Mouse (Mus musculus) adrenal gland, postnatal 10 days (tissue): ENCODE measurements around the gene Abhd6. TPM values are rescaled to one million over a fixed set of nuclear protein-coding genes. Genes with fewer than 3 reads are reported as not detected.

Source experiments
- DNase-seq: peaks from one replicate; pipeline ENCODE4 v3.0.0; 2021; ENCODE audit warnings: mixed read lengths
- long read RNA-seq, 2 experiments: library from polyadenylated mRNA; stranded (forward); transcript quantifications; one replicate each; pipeline ENCODE4 v2.0.0; 2021
- total RNA-seq, 2 experiments: library from RNA; stranded (reverse); gene quantifications; 2 replicates each; pipeline ENCODE4 v1.2.3; 2021

Abhd6 gene
- 10 to 100 TPM; 39.2 to 40.2 TPM for total RNA-seq
- long read RNA-seq, experiment 1, transcript Abhd6-202 (9 exons, 2,226 nt): major isoform, 53 of 78 reads
- long read RNA-seq, experiment 1, partial matches to known transcripts: 14 of 78 reads
- long read RNA-seq, experiment 1, other reads (novel, unspliced or antisense): 6 of 78 reads
- long read RNA-seq, experiment 2, transcript Abhd6-201 (9 exons, 1,401 nt): minor isoform, 5 of 53 reads
- long read RNA-seq, experiment 2, transcript Abhd6-202 (9 exons, 2,226 nt): major isoform, 28 of 53 reads
- long read RNA-seq, experiment 2, partial matches to known transcripts: 8 of 53 reads
- long read RNA-seq, experiment 2, other reads (novel, unspliced or antisense): 10 of 53 reads

- DNase-seq: peak; percentile 92
Observed at GRCm38 (mm10) chr14:8002432-8003092, at the start of gene Abhd6. Gene Abhd6 (plus strand): TSS chr14:8002902.

- DNase-seq: no peak
Observed at GRCm38 (mm10) chr14:7954071-7954471, 48.6 kb upstream of the Abhd6 start.

GRCm38 (mm10) chr14:7956427-7956826, 46.3 kb upstream of the Abhd6 start:
- no peak for DNase-seq

- no peak for DNase-seq
Observed at GRCm38 (mm10) chr14:7957049-7957448, 45.7 kb upstream of the Abhd6 start, which contains the start of gene Gm45521. Gene Gm45521 (plus strand): TSS chr14:7957288.

- no peak for DNase-seq
Observed at GRCm38 (mm10) chr14:7960616-7961015, 42.1 kb upstream of the Abhd6 start.

DNA sequence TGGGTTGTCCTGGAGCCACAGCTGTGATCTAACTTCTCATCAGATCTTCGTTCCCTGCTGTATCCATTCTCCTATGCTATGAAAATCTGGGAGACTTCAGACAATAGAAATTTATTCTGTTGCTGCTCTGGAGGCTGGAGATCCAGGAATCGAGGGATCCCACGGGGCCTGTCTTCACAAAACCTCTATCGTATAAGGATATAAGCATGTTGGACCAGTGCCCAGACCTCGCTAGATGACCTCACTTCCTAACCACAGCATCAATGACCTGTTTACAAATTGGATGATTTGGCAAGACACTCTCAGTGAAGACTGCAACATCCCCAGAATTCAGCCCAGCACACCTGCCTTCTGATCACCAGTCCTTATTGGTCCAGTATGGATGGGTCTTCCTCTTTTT, 41.0 kb upstream of the Abhd6 start:
- peak; percentile 26 for DNase-seq

GRCm38 (mm10) chr14:7962626-7963025, 40.1 kb upstream of the Abhd6 start:
- DNase-seq: no peak

DNA sequence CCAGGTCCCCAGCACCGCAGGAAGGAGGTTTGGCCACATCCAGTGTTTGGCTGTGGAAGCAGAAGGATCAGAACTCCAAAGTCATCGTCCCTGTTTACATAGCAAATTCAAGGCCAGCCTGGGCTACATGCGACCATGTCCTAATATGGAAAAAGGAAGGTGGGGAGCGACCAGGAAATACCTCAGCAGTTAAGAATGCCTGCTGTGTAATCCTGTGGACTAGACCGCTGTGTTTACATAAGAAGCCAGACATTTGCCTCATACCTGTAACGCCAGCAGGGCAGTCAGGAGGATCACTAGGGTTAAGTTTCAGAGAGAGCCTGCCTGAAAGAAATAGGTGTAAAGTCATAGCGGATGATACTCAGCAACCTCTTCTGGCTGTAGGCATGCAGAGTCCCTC, 39.5 kb upstream of the Abhd6 start:
- no peak for DNase-seq

DNA sequence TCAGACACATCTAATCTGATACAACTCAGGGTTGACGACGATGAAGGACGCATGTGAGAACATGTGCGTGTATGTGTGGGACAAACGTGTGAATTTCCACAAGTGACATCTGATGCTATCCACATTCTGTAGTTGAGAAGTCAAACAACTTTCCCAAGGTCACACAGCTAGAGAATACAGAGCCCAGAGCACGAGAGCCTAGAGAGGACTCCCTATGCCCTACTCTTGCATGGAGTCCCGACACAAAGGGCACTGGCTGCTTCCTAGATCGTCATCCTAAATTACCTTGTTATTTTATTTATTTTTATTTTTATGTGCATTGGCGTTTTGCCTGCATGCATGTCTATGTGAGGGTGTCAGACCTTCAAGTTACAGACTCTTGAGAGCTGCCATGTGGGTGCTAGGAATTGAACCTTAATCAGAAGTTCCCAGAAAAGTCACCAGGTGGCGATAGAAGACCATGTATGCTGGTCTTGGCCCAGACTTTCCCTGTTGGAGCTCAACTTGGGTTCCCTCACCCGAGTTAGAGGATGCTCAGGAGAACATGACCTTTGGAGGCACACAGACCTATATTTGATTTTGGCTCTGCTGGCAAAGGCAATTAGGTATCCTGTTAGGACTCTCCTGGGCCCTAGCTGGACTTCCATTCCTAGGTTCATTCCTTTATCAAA, 38.3 kb upstream of the Abhd6 start:
- DNase-seq: peak; percentile 84

DNA sequence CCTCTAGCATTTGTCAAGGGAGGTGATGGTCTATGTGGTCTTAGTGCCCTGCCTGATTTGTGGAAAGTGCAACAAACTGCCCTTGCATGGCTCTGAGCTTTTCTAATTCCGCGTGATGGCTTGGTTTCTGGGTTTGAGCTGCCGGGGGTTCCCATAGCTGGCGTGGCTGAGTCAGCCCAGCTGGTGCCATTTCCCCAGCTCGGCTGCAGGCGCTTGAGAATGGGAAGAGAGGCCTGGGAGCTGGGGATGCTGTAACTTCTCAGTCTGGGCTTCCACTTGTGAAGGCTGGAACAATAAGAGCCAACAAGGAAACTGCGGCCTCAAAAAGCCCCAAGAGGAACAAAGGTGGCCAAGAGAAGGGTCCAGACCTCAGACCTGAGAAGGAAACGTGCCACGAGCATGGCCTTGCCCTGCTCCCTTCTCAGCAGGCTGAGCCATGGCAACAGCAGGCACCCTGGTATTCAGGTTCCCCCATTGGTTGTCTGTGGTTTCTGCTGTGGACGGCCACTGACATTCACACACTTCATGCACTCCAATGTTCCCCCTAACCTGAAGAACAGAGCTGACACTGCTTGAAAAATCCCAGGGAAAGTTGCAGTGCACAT, 30.7 kb upstream of the Abhd6 start:
- DNase-seq: no peak

DNA sequence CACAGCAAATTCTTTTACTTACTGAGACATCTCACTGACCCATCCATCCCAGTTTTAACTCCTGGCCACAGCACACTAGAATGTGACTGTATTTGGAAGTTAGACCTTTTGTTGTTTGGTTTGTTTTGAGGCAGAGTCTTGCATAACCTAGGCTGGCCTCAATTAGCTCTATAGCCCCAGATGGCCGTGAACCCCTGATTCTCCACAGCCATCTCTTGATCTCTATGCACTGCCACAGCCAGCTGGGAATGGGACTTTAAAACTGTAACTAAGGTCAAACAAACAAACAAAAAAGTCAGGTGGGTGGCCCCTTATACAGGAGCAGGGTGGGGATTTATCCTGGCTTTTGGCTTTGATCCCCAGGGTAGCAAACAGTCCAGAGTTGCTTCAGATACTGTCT, 28.1 kb upstream of the Abhd6 start:
- DNase-seq: no peak

DNA sequence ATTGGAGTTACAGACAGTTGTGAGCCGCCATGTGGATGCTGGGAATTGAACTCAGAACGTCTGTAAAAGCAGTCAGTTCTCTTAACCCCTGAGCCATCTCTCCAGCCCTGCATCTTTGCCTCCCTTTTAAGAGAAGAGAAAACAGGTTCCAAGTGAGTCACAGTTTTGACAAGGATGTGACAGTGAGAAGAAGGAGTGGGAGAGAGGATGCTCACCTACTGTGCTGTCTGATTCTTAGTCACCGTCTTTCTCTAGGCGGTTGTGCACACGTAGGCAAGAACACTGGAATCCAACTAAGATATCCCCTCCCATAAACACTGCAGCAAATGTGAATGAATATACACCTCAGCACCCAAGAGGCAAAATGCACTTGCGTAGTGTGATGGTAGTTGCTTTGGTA, 27.5 kb upstream of the Abhd6 start:
- no peak for DNase-seq

DNA sequence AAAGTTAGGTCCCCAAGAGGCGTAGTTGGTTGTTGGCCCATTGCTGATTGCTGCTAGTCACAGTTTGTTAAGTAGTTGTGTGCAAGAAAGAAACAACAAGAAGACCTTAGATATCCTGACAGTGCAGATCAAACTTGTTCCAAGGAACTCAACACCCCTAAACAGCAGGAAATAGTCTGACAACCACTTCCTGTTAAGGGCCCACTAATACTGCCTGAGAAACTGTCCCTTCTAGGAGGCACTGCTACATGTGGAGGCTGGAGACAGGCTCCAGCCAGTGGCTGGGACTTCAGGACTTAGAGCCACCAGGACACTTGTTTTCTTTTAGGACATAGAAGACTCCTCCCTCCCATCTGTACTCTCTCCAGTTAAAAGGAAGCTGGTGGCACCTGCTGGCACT, 25.2 kb upstream of the Abhd6 start:
- no peak for DNase-seq

DNA sequence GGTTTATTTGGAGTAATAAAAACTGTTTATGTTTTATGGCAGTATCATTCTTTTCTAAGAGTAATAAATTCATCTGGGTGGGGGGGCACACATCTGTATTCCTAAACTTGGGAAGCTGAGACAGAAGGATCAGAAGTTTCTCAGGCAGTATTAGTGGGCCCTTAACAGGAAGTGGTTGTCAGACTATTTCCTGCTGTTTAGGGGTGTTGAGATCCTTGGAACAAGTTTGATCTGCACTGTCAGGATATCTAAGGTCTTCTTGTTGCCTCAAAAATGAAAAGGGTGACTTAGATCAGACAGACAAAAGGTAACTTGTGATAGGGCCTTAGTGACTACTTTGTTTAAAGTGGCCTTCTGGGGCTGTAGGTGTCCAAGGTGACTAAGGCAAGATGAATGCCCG, 24.5 kb upstream of the Abhd6 start:
- no peak for DNase-seq

GRCm38 (mm10) chr14:7981226-7981625, 21.5 kb upstream of the Abhd6 start:
- no peak for DNase-seq

DNA sequence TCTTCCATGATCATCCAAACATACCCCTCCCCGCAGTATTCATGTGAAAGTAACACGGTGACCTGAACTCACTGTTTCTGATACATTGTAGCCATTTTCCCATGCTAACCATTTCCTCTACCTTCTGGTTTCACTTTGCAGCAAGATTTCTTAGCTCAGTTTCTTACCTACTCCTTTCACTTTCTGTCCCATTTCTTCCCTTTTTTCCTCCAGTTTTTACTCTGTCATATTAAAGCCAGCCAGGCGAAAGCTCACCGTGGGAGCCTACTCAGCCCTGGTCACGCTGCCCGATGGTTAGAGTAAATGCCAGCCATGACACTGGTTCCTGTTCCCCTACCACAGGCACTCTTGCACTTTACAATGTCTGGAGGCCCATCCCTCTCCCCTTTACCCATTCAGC, 15.8 kb upstream of the Abhd6 start:
- no peak for DNase-seq

GRCm38 (mm10) chr14:7989371-7989770, 13.3 kb upstream of the Abhd6 start:
- DNase-seq: no peak

- DNase-seq: no peak
Observed at GRCm38 (mm10) chr14:7989961-7990360, 12.7 kb upstream of the Abhd6 start.

- DNase-seq: no peak
Observed at GRCm38 (mm10) chr14:7991108-7991776, 11.5 kb upstream of the Abhd6 start.

DNA sequence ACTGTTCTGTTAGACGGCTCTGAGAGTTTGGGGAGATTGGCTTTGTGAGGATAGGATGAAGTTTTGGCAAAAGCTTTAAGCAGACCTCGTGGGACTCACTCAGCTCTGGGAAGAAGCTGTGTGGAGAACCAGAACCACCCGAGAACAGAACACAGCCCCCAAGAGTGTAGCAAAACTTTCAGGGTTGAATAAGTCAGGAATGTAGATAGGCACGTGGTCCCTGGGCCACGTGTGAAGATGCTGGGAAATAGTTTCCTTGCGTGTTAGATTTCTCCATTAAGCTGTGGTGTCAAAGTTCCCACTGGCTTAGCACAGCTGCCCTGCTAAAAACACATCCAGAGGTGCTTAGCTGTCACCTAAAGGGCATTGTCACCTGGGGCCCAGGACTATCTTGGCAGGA, 10.5 kb upstream of the Abhd6 start:
- no peak for DNase-seq

- peak; percentile 70 for DNase-seq
Observed at GRCm38 (mm10) chr14:7994271-7994767, 8.4 kb upstream of the Abhd6 start, which contains the start of gene Dnase1l3. Gene Dnase1l3 (minus strand): TSS chr14:7994573.

- DNase-seq: peak; percentile 95
Observed at GRCm38 (mm10) chr14:7997255-7997696, 5.4 kb upstream of the Abhd6 start.
